Mouse (Mus musculus) hematopoietic multipotent progenitor cell, adult 10-12 weeks (in vitro differentiated cells): ENCODE measurements around the gene Tspyl4. TPM values are rescaled to one million over a fixed set of nuclear protein-coding genes. Genes with fewer than 3 reads are reported as not detected.

Experiments used
- polyA plus RNA-seq: library from polyadenylated mRNA; stranded (reverse); fragments of >175 nt; gene quantifications from 2 replicates; pipeline ENCODE4 v1.2.3, GENCODE M21; 2012; ENCODE audit warnings: low replicate concordance

Gene Tspyl4
- polyA plus RNA-seq: 3.7 and 4.4 TPM in 2 replicates

DNA sequence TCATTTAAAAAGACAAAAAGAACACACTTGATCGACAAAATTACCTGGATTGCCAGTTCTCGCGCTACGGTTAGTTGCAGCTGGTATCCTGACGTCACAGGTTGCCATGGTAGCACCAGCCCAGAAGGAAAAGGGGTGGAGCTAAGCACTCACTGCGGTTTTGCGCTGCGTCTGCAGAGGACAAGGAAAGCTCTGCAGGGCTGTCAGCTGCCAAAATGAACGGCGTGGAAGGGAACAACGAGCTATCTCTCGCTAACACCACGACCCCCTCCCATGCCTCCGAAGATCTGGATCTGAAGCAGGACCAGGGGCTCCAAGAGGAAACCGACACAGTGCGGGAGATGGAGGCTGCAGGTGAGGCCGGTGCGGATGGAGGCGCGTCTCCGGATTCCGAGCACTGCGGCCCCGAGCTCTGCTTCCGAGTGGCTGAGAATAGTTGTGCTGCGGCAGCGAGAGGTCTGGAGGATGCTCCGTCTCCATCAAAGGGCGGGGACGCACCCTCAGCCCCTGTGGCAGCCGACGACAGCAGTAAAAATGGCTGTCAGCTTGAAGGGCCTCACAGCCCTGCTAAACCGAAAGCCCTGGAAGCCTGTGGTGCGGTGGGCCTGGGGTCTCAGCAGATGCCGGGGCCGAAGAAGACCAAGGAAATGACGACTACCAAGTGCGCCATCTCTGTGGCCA lies at the start of gene Tspyl4:
Gene Tspyl4, plus strand, starts transcription at position 144 of the 681 bp plus-strand sequence.

DNA sequence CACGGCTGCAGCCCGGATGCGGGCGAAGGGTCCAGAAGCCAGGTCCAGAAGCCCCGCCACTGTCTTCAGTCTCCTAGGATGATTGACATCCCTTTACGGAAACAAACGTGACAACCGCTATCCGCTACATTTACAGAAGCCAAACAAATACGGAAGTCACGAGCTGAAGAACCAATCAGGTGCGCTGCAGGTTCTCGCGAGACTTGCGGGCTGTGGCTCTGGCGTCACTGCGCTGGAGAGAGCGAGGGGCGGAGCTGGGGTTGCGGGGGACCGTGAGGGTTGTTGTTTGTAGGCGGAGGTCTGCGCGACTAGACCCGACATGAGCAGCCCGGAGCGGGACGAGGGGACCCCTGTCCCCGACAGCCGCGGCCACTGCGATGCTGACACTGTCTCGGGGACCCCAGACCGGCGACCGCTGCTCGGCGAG lies 15.3 kb upstream of the Tspyl4 start, which contains the start of gene Tspyl1:
Gene Tspyl1, plus strand, starts transcription at position 229 of the 427 bp plus-strand sequence.

Other genes with a start within 250 kb of the Tspyl4 start
- gene Calhm5, start 200.9 kb upstream of the Tspyl4 start, polyA plus RNA-seq: not detected in 2 replicates
- 20.3 and 22.2 TPM in 2 replicates for gene Calhm6, start 169.5 kb upstream of the Tspyl4 start, polyA plus RNA-seq
- gene Dse, start 89.7 kb upstream of the Tspyl4 start, polyA plus RNA-seq: 2.7 and 5.2 TPM in 2 replicates
- gene Tspyl1, start 15.3 kb upstream of the Tspyl4 start, polyA plus RNA-seq: 25.7 and 51.4 TPM in 2 replicates
- not detected in 2 replicates for gene Col10a1, start 92.5 kb downstream of the Tspyl4 start, polyA plus RNA-seq
- gene Nt5dc1, start 121.1 kb downstream of the Tspyl4 start, polyA plus RNA-seq: 2.0 and 9.0 TPM in 2 replicates
- not detected in 2 replicates for gene Frk, start 186.0 kb downstream of the Tspyl4 start, polyA plus RNA-seq